Mouse (Mus musculus) G1E (cell line): ENCODE measurements around the gene Sez6. TPM values are rescaled to one million over a fixed set of nuclear protein-coding genes. Genes with fewer than 3 reads are reported as not detected.

Experiments used
- ATAC-seq: 2 replicates; pipeline ENCODE4 v1.8.0; 2016; ENCODE audit warnings: mild to moderate bottlenecking; ENCODE audit not compliant: insufficient number of reproducible peaks, poor library complexity, low FRiP score, severe bottlenecking; ENCODE audit errors: extremely low read depth
- DNase-seq: peaks from one replicate; pipeline ENCODE4 v3.0.0; 2012; ENCODE audit warnings: low spot score
- H3K27me3 ChIP-seq: 2 replicates; pipeline ENCODE4 v1.6.1; 2012; ENCODE audit warnings: mild to moderate bottlenecking, low read length, inconsistent platforms; ENCODE audit not compliant: insufficient read depth
- H3K36me3 ChIP-seq: replicated peaks from 2 replicates; pipeline ENCODE3; 2012; ENCODE audit warnings: mild to moderate bottlenecking, inconsistent platforms
- H3K4me1 ChIP-seq: 2 replicates; pipeline ENCODE4 v1.6.1; 2012; ENCODE audit warnings: low read depth, low read length, inconsistent platforms, mixed read lengths; ENCODE audit not compliant: insufficient read depth
- H3K4me3 ChIP-seq: 2 replicates; pipeline ENCODE4 v1.5.1; 2012; ENCODE audit warnings: low read depth, mild to moderate bottlenecking, inconsistent platforms, low read length, moderate library complexity, mixed read lengths
- H3K9me3 ChIP-seq: replicated peaks from 2 replicates; pipeline ENCODE4 v1.6.1; 2012; ENCODE audit warnings: inconsistent platforms
- CTCF ChIP-seq: IDR thresholded peaks from 2 replicates; pipeline ENCODE4 v1.5.1; 2012; ENCODE audit warnings: low read depth, low read length, inconsistent platforms, mixed read lengths
- GATA1 ChIP-seq: IDR thresholded peaks from 2 replicates; pipeline ENCODE4 v1.6.1; 2012; ENCODE audit warnings: borderline replicate concordance, low read length, inconsistent platforms, mixed read lengths
- GATA2 ChIP-seq: IDR thresholded peaks from 2 replicates; pipeline ENCODE4 v1.6.1; 2012; ENCODE audit warnings: low read depth, low read length, inconsistent platforms, borderline replicate concordance
- POLR2AphosphoS5 ChIP-seq: IDR thresholded peaks from 2 replicates; pipeline ENCODE4 v1.6.1; 2012; ENCODE audit warnings: low read depth, low read length, inconsistent platforms; ENCODE audit not compliant: insufficient replicate concordance
- TAL1 ChIP-seq: conservative IDR thresholded peaks from 2 replicates; pipeline ENCODE4 v1.6.1; 2012; ENCODE audit warnings: low read depth, low read length, inconsistent platforms, mixed read lengths
- polyA plus RNA-seq: library from polyadenylated mRNA; stranded (reverse); fragments of >175 nt; gene quantifications from 2 replicates; pipeline ENCODE4 v1.2.3, GENCODE M21; 2012
- total RNA-seq, 2 experiments: library from RNA; stranded (forward) in 1 of 2; stranded (reverse) in 1 of 2; fragments of 200-1000 nt in 1 of 2; fragments of >200 nt in 1 of 2; fragmentation: Nextera tagmentation in 1 of 2; gene quantifications; 2 replicates each; pipeline ENCODE4 v1.2.3; 2014 to 2017

Gene Sez6
- total and polyA plus RNA-seq, 3 experiments = 0.10 to 0.11 TPM; not detected in 1

GRCm38 (mm10) chr11:77974325-77974724 is 43.7 kb downstream of the Sez6 start:
- Histone ChIP-seq H3K9me3 (no peaks in the 10 kb centered on the region), H3K36me3 (no peaks in the 10 kb centered on the region), H3K4me3 (no peak overlapping the region), H3K27me3 (peaks cover 83% of the 10 kb centered on the region), H3K4me1 (no peaks in the 10 kb centered on the region)
- ATAC-seq (no peak), DNase-seq (no peak)
- TF ChIP-seq TAL1 (no peak), GATA2 (no peak), POLR2AphosphoS5 (no peak), CTCF (no peak), GATA1 (no peak)

GRCm38 (mm10) chr11:77975873-77976272 is 45.3 kb downstream of the Sez6 start:
- ATAC-seq (no peak), DNase-seq (no peak)
- TF ChIP-seq POLR2AphosphoS5 (no peak), GATA1 (no peak), TAL1 (no peak), CTCF (no peak), GATA2 (no peak)
- peaks cover 9% of the 10 kb centered on the region for H3K4me1 ChIP-seq
- no peaks in the 10 kb centered on the region for H3K9me3 ChIP-seq
- no peak overlapping the region for H3K4me3 ChIP-seq
- H3K36me3 ChIP-seq = no peaks in the 10 kb centered on the region
- H3K27me3 ChIP-seq = peaks cover 70% of the 10 kb centered on the region

GRCm38 (mm10) chr11:77978161-77978560 is 47.6 kb downstream of the Sez6 start:
- no peak for DNase-seq
- no peaks in the 10 kb centered on the region for H3K9me3 ChIP-seq
- H3K4me3 ChIP-seq = no peak overlapping the region
- no peaks in the 10 kb centered on the region for H3K36me3 ChIP-seq
- peaks cover 18% of the 10 kb centered on the region for H3K4me1 ChIP-seq
- no peak for ATAC-seq
- peaks cover 52% of the 10 kb centered on the region for H3K27me3 ChIP-seq
- TF ChIP-seq POLR2AphosphoS5 (no peak), GATA2 (no peak), TAL1 (no peak), GATA1 (no peak), CTCF (no peak)

GRCm38 (mm10) chr11:77979221-77979809 is 48.7 kb downstream of the Sez6 start:
- Histone ChIP-seq H3K9me3 (no peaks in the 10 kb centered on the region), H3K36me3 (peaks cover 5% of the 10 kb centered on the region), H3K4me1 (peaks cover 18% of the 10 kb centered on the region), H3K4me3 (no peak overlapping the region), H3K27me3 (peaks cover 41% of the 10 kb centered on the region)
- ATAC-seq (no peak), DNase-seq (no peak)
- TF ChIP-seq POLR2AphosphoS5 (no peak), TAL1 (no peak), GATA1 (no peak), GATA2 (no peak), CTCF (no peak)

GRCm38 (mm10) chr11:77980281-77981204 is 49.9 kb downstream of the Sez6 start:
- H3K4me3 ChIP-seq = peak overlapping the region; percentile 93; the same call in 1 of the 2 replicates
- no peak for ATAC-seq
- peaks cover 15% of the 10 kb centered on the region for H3K36me3 ChIP-seq
- TF ChIP-seq GATA2 = no peak
- TF ChIP-seq TAL1 = no peak
- 0 out of 2 replicates have a peak, but pooled peaks have one; percentile 1 for TF ChIP-seq CTCF
- peak; percentile 69 for DNase-seq
- no peaks in the 10 kb centered on the region for H3K9me3 ChIP-seq
- H3K27me3 ChIP-seq = peaks cover 28% of the 10 kb centered on the region
- peaks cover 28% of the 10 kb centered on the region for H3K4me1 ChIP-seq
